Mouse (Mus musculus) midbrain, embryonic 10.5 days (tissue): Measurements from ENCODE around the gene Erg. TPM values are rescaled to one million over a fixed set of nuclear protein-coding genes. Genes with fewer than 3 reads are reported as not detected.

Experiments used
- DNase-seq: peaks from one replicate; pipeline ENCODE4 v3.0.0-alpha.2; 2017; ENCODE audit warnings: low spot score
- H3K27ac ChIP-seq: fragments of 300-500 bp; sonication (generic); replicated peaks from 2 replicates; pipeline ENCODE4 v1.5.1; 2016; ENCODE audit warnings: mild to moderate bottlenecking
- H3K27me3 ChIP-seq: fragments of 300-500 bp; sonication (generic); 2 replicates; pipeline ENCODE4 v1.6.1; 2016; ENCODE audit warnings: low read depth, mild to moderate bottlenecking; ENCODE audit not compliant: poor library complexity, severe bottlenecking
- H3K36me3 ChIP-seq: fragments of 300-500 bp; sonication (generic); 2 replicates; pipeline ENCODE4 v1.6.1; 2016; ENCODE audit warnings: mild to moderate bottlenecking, moderate library complexity
- H3K4me1 ChIP-seq: fragments of 300-500 bp; sonication (generic); 2 replicates; pipeline ENCODE4 v1.6.1; 2016
- H3K4me3 ChIP-seq: fragments of 300-500 bp; sonication (generic); 2 replicates; pipeline ENCODE4 v1.5.1; 2016; ENCODE audit warnings: mild to moderate bottlenecking, moderate library complexity
- H3K9me3 ChIP-seq: fragments of 300-500 bp; sonication (generic); replicated peaks from 2 replicates; pipeline ENCODE4 v1.6.1; 2016; ENCODE audit warnings: mild to moderate bottlenecking
- WGBS: fragments of 180-500 bp; shearing (Covaris S2); methylation state at CpG from one replicate; pipeline ENCODE4 v1.1.7; 2016; 5-methylcytosine and 5-hydroxymethylcytosine counted together
- polyA plus RNA-seq: library from polyadenylated mRNA; unstranded; fragments of >200 nt; fragmentation: Nextera tagmentation; extraction: Ambion mirVana; gene quantifications from 2 replicates; pipeline ENCODE4 v1.2.1, GENCODE M21; 2016

Erg gene
- polyA plus RNA-seq, 1 experiment from 2014 or later = 1.4 TPM

DNA sequence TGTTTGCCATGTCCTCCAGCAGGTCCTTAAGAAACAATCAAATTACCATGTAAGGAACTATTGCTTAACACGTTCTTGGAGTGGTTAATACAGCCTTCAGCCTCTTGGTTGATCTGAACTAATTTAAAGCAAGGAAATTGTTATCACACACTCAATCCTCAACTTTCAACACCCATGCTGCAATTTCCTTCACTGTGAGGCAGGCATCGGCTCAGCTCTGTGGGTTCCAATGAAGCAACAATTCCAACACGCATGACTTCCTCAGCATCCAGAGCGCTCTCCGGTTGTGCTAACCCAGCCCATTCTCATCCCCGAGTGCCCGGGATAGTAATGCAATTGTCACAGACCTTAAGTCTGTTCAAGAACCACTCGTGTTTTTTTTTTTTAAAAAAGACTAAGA lies 121.8 kb downstream of the Erg start:
- no peak for DNase-seq
- H3K4me3 ChIP-seq = no peak overlapping the region
- H3K27me3 ChIP-seq = no peaks in the 10 kb centered on the region
- H3K27ac ChIP-seq = no peak overlapping the region
- WGBS = 71% methylated on average over 8 of the region's 8 CpGs
- H3K36me3 ChIP-seq = no peaks in the 10 kb centered on the region
- no peaks in the 10 kb centered on the region for H3K4me1 ChIP-seq
- H3K9me3 ChIP-seq = no peaks in the 10 kb centered on the region

DNA sequence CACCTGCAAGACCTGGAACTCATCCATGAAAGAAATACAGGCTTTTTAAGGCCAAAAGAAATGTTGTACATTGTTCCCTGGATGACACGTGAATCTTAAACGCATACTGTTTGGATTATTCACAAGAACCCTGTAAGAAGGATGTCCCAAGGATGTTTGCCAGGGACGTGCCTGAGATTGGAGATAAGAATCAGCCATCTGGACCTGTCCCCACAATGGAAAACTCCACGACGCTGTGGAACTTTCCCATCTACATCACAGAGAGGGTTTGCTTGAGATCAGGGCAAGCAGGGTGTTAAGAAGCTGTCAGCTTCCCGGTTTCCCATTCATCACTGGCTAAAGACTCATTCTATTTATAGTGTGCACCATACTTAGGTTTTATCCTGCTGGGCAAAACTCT lies 122.6 kb downstream of the Erg start:
- 73% methylated on average over 6 of the region's 6 CpGs for WGBS
- DNase-seq = no peak
- Histone ChIP-seq H3K36me3 (no peaks in the 10 kb centered on the region), H3K9me3 (no peaks in the 10 kb centered on the region), H3K4me1 (no peaks in the 10 kb centered on the region), H3K4me3 (no peak overlapping the region), H3K27me3 (no peaks in the 10 kb centered on the region), H3K27ac (no peak overlapping the region)

DNA sequence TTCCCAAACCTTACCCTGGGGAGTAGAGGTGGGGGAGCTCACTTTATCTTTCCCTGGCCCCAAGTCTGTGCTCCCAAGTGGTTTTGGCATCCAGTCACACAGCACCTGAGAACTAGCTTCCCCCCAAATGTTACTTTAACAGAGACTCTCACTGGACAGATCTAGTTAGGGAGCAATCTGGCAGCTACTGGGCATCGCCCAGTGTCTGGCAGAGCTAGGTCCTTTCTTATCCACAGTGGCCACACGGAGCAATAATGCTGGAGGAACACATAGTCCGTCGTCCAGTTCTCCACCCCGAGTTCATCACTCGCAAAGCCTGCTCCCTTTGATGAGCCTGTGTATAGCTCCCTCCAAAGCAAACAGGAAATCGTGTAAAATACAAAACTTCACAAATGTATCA lies 124.5 kb downstream of the Erg start:
- no peak overlapping the region for H3K4me3 ChIP-seq
- WGBS = 88% methylated on average over 7 of the region's 7 CpGs
- no peaks in the 10 kb centered on the region for H3K4me1 ChIP-seq
- no peaks in the 10 kb centered on the region for H3K9me3 ChIP-seq
- DNase-seq = no peak
- no peaks in the 10 kb centered on the region for H3K36me3 ChIP-seq
- H3K27me3 ChIP-seq = no peaks in the 10 kb centered on the region
- no peak overlapping the region for H3K27ac ChIP-seq

DNA sequence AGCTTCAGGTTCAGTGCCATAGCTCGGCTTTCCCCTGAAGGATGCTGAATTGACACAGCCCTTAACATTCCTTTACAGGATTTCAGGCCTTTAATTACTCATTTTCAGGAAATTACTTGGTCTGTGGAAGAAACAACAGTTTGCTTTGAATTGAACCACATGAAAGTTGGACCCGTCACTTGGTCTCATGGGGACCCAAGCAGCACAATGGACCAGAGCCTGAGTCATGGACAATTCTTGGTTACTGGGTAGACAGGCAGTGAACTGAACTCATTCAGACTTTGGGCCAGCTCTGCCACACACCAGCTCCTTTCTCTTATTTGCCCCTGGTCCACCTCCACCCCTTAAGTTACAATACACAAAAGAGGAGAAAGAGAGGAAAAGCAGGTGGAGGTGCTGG lies 126.1 kb downstream of the Erg start:
- Histone ChIP-seq H3K36me3 (no peaks in the 10 kb centered on the region), H3K27me3 (no peaks in the 10 kb centered on the region), H3K27ac (no peak overlapping the region), H3K9me3 (no peaks in the 10 kb centered on the region), H3K4me1 (no peaks in the 10 kb centered on the region), H3K4me3 (no peak overlapping the region)
- WGBS = 86% methylated on average over 2 of the region's 2 CpGs
- DNase-seq = no peak

DNA sequence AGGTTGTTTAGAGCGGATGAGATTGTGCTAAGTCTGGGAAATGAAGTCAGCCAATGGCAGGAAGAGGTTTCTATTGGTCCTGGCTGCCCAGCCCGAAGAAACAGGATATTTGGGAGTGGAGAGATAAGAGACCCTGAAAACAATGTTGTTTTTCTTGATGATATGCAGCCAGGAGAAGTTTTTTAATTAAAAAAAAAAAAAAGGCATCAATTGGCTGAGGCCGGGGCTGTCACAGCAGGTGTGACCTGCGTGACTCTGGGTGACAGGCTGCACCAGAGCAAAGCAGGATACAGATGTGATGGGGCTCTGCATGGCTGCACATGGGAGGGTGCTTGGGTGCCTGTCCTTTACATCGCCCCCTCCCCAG lies 127.1 kb downstream of the Erg start:
- H3K4me1 ChIP-seq = no peaks in the 10 kb centered on the region
- H3K27ac ChIP-seq = no peak overlapping the region
- 80% methylated on average over 5 of the region's 5 CpGs for WGBS
- H3K9me3 ChIP-seq = no peaks in the 10 kb centered on the region
- no peaks in the 10 kb centered on the region for H3K36me3 ChIP-seq
- H3K27me3 ChIP-seq = no peaks in the 10 kb centered on the region
- DNase-seq = no peak
- no peak overlapping the region for H3K4me3 ChIP-seq

DNA sequence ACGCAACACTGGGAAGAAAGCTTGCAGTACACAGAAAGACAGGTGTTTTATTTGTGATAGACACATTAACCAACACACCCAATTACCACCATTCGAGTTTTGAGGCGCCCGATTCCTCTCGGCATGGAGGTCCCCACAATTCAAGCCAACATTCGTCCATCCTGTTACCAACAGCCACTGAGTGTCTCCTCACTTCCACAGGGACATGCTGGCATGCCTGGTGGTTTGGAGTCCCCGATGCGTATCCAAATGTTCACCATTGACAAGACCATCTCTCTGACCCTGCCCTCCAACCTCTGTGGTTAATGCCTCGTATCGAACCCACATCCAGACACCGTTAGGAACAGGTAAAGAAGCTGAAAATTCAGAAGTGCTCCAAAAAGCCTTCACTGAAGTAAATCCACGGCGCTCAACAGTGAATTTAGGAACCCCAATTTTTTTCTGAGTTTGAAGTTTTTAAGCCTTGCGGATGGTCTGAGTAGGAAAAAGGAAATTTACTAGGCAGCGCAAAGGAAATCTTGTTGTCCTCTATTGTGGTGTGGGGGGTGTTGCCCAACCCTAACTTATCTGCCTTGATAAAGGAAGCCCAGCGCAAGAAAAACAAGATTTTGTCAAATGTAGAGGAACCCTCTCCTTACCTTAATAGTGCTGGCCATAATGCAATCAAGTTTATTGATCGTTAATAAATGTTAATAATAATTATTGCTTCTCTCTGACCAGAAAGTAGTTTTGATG lies 127.6 kb downstream of the Erg start:
- no peak for DNase-seq
- Histone ChIP-seq H3K36me3 (no peaks in the 10 kb centered on the region), H3K27ac (no peak overlapping the region), H3K4me1 (no peaks in the 10 kb centered on the region), H3K4me3 (no peak overlapping the region; the same call in 1 of the 2 replicates), H3K9me3 (no peaks in the 10 kb centered on the region), H3K27me3 (no peaks in the 10 kb centered on the region)
- 87% methylated on average over 17 of the region's 17 CpGs for WGBS

DNA sequence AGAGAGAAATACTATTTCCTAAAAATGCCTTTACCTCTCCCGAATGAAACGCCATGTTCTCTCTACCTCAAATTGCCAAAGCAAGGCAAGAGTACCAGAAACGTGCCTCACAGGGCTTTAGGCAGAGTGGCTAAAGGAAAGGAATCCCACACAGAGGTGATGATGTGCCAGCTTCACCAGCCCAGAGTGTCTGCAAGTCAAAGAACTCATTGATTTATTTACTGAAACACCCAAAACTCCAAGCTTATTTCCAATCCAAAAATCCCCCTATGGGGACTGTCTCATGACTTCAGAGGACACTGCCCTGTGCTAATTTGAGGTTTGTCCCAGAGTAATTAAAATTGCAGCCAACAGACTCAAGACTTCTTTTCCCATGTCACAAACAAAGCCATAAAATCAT lies 129.4 kb downstream of the Erg start:
- H3K27ac ChIP-seq = no peak overlapping the region
- H3K4me3 ChIP-seq = no peak overlapping the region
- H3K36me3 ChIP-seq = no peaks in the 10 kb centered on the region
- no peaks in the 10 kb centered on the region for H3K9me3 ChIP-seq
- no peaks in the 10 kb centered on the region for H3K4me1 ChIP-seq
- no peak for DNase-seq
- H3K27me3 ChIP-seq = no peaks in the 10 kb centered on the region
- 96% methylated on average over 3 of the region's 3 CpGs for WGBS

DNA sequence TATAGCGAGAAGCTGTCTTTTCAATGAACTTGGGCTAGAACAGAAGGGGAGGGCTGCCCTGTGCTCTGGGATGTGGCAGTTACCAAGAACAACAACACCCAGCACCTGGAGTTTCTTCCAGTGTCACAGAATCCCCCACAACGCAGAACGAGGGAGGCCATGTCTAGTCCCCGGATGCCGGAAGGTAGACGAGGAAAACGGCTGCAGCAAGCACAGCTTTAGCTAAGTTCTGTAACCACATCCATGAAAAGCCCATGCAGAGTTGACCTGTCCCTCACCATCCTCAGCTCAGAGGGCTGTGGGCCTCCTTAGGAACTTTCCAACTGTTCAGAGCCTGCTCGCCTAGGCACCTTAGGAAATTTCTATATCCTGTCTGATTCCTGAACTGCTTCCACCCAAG lies 130.5 kb downstream of the Erg start:
- H3K27ac ChIP-seq = no peak overlapping the region
- 86% methylated on average over 8 of the region's 8 CpGs for WGBS
- no peak for DNase-seq
- no peaks in the 10 kb centered on the region for H3K36me3 ChIP-seq
- no peak overlapping the region for H3K4me3 ChIP-seq
- H3K9me3 ChIP-seq = no peaks in the 10 kb centered on the region
- H3K27me3 ChIP-seq = no peaks in the 10 kb centered on the region
- H3K4me1 ChIP-seq = no peaks in the 10 kb centered on the region

DNA sequence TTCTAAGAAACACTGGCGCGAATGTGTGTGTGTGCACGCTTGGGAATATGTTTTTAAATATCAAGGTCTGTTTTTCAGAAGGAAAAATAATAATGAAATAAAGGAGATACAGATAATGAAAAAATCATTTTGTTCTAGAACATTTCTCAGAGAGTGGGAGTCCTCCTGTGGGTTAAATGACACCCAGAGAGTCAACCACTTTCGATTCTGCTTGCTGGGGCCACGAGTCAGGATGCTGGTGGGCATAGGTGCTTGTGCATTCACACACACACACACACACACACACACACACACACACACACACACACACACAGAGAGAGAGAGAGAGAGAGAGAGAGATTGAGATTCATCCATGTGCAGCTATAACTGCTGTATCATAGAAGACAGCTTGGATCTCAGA lies 130.9 kb downstream of the Erg start:
- no peaks in the 10 kb centered on the region for H3K9me3 ChIP-seq
- no peaks in the 10 kb centered on the region for H3K4me1 ChIP-seq
- WGBS = 89% methylated on average over 5 of the region's 5 CpGs
- no peak overlapping the region for H3K4me3 ChIP-seq
- no peak for DNase-seq
- no peaks in the 10 kb centered on the region for H3K27me3 ChIP-seq
- H3K36me3 ChIP-seq = no peaks in the 10 kb centered on the region
- H3K27ac ChIP-seq = no peak overlapping the region

DNA sequence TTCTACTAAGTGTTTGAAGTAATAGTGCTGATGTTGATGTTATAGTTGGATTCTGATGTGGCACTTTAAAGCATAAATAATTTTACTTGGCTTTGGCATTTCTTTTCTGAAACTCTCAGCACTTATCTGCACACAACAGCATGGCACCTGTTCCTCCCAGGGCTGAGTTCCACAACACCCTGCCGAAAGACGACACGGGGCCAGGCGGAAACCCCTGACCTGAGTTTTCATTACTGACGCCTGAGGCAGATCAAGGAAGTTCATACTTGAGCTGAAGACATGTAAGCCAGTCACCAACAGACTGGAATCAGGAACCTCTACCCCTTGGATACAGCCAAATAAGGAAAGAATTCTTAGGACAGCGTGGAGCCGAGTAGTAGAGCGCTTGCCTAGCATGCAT lies 134.0 kb downstream of the Erg start:
- H3K9me3 ChIP-seq = no peaks in the 10 kb centered on the region
- no peak for DNase-seq
- no peaks in the 10 kb centered on the region for H3K27me3 ChIP-seq
- no peak overlapping the region for H3K4me3 ChIP-seq
- H3K36me3 ChIP-seq = no peaks in the 10 kb centered on the region
- WGBS = 95% methylated on average over 8 of the region's 8 CpGs
- H3K27ac ChIP-seq = no peak overlapping the region
- no peaks in the 10 kb centered on the region for H3K4me1 ChIP-seq

DNA sequence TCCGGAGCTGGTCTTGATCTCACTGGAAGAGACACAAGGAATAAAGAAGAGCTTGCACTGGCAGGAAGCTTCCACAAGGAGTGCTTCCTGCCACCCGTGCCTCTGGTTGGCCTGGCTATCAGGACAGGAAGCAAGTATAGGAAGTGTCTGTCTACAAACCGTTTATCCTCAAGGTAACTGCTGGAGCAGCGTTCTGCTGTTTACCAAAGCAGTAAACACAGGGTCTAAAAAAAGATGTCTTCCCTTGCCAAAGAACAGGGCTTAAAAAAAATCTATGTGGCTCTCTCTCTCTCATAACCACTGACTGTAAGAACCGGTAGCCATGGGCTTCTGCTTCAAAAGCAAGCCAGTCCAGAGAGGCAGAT lies 137.1 kb downstream of the Erg start:
- H3K27ac ChIP-seq = no peak overlapping the region

DNA sequence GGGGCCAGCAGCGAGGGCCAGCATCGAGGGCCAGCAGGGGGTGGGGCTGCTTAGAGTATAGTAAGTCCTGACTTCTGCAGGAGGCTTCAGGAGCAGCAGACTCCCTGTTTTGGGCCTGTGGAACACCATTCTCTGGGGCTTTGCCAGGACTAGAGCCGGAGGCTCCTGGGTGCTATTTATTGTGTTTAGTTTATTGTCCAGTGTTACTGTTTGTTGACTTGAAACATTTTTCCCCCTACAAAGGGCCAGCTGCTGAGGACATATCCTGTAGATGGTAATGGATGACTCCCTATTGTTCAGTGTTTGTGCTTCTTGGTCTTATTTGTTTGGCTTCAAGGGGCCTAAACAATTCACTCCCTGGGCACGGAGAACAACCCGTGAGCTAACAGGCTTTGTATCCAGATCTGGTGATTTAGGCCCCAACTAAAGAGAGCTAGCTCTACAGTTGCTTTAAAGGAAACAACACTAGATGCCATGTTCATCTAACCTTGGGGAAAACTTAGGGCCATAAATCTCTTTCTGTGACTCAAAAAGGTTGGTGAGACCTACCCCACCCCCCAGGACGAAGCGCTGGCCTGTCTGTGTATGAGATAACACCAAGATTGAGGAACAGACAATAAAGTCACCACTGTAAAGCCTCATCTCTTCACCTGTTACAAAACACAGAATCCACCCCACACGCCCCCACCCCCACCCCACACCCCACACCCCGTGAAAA lies 137.6 kb downstream of the Erg start:
- Histone ChIP-seq H3K4me3 (no peak overlapping the region), H3K4me1 (no peaks in the 10 kb centered on the region), H3K9me3 (no peaks in the 10 kb centered on the region), H3K27ac (0 out of 2 replicates have a peak overlapping the region, but pooled peaks have one; percentile 33), H3K27me3 (no peaks in the 10 kb centered on the region), H3K36me3 (no peaks in the 10 kb centered on the region)
- DNase-seq = no peak
- 79% methylated on average over 9 of the region's 9 CpGs for WGBS

More for the DNA sequence above, 137.1 kb downstream of the Erg start:
- Histone ChIP-seq H3K9me3 (no peaks in the 10 kb centered on the region), H3K36me3 (no peaks in the 10 kb centered on the region), H3K4me3 (no peak overlapping the region), H3K27me3 (no peaks in the 10 kb centered on the region), H3K4me1 (no peaks in the 10 kb centered on the region)
- no peak for DNase-seq
- WGBS = 76% methylated on average over 5 of the region's 5 CpGs

DNA sequence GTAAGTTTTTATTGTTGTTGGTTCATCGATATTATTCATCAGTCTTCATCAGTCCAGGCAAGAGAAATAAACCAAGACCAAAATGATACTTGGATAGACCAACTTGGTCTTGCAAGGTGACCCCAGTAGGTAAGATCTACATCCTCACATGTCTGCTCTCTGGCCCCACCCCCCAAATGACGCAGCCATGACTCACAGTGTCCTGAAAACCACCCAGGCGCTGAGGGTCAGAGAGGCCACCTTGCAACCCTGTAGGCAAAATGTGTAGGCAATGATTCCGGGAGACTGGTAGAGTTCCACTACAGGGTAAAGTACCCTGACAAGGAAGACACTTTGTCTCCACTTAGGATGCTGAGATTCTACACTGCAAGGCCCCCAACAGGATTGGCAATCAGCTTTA lies 138.5 kb downstream of the Erg start:
- Histone ChIP-seq H3K27ac (no peak overlapping the region), H3K9me3 (no peaks in the 10 kb centered on the region), H3K27me3 (no peaks in the 10 kb centered on the region), H3K4me1 (no peaks in the 10 kb centered on the region), H3K36me3 (no peaks in the 10 kb centered on the region), H3K4me3 (no peak overlapping the region)
- DNase-seq = no peak
- 87% methylated on average over 4 of the region's 4 CpGs for WGBS
